Mouse (Mus musculus): ENCODE results near the gene Nxn. TPM values are rescaled to one million over a fixed set of nuclear protein-coding genes. Genes with fewer than 3 reads are reported as not detected.

Gene Nxn
- total and polyA plus RNA-seq, 2 experiments from 2014 or later = 10.6 to 50.7 TPM

DNA sequence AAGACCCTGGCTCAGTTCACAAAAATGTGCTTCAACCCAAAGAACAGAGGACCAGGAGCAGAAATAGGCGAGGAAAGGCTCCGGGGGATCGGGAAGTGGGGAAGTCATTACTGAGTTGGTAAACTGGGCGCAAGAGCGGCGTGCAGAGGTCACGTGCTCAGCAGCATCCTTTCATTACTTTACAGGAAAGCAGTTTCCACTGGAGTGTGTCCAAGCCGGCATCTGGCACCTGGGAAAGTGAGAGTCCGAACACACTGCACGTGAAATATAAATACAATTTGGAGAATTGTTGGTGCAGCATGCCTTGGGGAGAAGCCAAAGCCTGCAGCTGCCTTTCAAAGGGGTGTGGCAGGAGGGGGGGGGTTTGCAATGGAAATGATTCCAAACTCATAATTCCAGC lies 2.5 kb upstream of the Nxn start:
- TF ChIP-seq EP300 (IDR thresholded peaks at IDR 0.05; ENCODE audit: low read depth) (no peak), CTCF (IDR thresholded peaks at IDR 0.05; ENCODE audit: low read depth) (no peak)
- H3K9ac ChIP-seq (replicated peaks; ENCODE audit: low read depth, low read length) = no peak overlapping the region
- WGBS = 71% methylated on average over 10 of the region's 10 CpGs
- H3K36me3 ChIP-seq (replicated peaks; ENCODE audit: control insufficient read depth, insufficient read depth, low read length) = no peaks in the 10 kb centered on the region
- no peak overlapping the region for H3K4me3 ChIP-seq (ENCODE audit: low read depth, low read length)
- no peak overlapping the region for H3K27ac ChIP-seq (ENCODE audit: low read depth)
- no peaks in the 10 kb centered on the region for H3K4me1 ChIP-seq (ENCODE audit: control insufficient read depth, insufficient read depth)
- no peaks in the 10 kb centered on the region for H3K9me3 ChIP-seq (replicated peaks; ENCODE audit: control insufficient read depth, low read length)
- ATAC-seq (ENCODE audit: insufficient read depth, low read depth) (no peak), DNase-seq (ENCODE audit: low spot score) (no peak)
- no peaks in the 10 kb centered on the region for H3K27me3 ChIP-seq (ENCODE audit: control insufficient read depth, insufficient read depth, low read length)
- no peak overlapping the region for H3K4me2 ChIP-seq (ENCODE audit: low read depth, low read length)

DNA sequence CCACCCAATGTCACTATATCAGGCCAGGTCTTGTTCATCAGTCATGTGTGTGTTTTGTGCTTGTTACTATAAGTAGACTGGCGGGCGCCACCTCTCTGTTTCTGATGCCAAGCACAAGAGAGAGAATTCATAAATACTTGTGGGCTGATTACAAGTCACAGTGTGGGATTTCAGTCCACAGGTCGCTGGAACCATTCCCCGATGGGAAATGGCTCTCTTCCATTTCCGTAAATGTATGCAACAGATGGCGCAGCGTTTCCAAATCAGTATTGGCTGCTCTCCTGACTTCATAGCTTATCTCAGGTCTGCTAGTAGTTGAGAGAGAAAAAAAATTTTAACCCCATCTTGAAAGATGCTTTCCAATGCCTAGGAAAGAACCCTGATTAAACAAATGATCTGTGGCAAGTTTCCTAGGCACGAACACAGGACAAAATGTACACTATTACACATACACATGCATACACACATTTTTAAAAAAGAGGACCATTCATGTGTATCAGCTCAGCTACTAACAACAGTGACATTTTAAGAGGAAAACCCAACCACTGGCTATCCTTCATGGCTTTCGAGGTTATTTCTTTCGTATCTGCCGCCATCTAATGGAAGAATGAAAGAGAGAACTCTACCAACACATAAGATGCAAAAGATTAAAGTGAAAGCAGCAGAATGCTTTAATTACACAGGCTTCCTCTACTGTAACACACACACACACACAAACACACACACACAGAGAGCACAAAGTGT lies 819 bp upstream of the Nxn start:
- H3K27me3 ChIP-seq (ENCODE audit: control insufficient read depth, insufficient read depth, low read length) = no peaks in the 10 kb centered on the region
- DNase-seq (ENCODE audit: low spot score) = peak; percentile 81
- WGBS = 4% methylated on average over 11 of the region's 11 CpGs
- no peaks in the 10 kb centered on the region for H3K9me3 ChIP-seq (replicated peaks; ENCODE audit: control insufficient read depth, low read length)
- H3K4me3 ChIP-seq (ENCODE audit: low read depth, low read length) = peak overlapping the region; percentile 89
- no peaks in the 10 kb centered on the region for H3K4me1 ChIP-seq (ENCODE audit: control insufficient read depth, insufficient read depth)
- TF ChIP-seq CTCF (IDR thresholded peaks at IDR 0.05; ENCODE audit: low read depth) = peak; percentile 58
- TF ChIP-seq EP300 (IDR thresholded peaks at IDR 0.05; ENCODE audit: low read depth) = no peak
- peak overlapping the region; percentile 71; the same call in 1 of the 2 replicates for H3K9ac ChIP-seq (replicated peaks; ENCODE audit: low read depth, low read length)
- ATAC-seq (ENCODE audit: insufficient read depth, low read depth) = peak; percentile 69
- peak overlapping the region; percentile 100 for H3K4me2 ChIP-seq (ENCODE audit: low read depth, low read length)
- H3K27ac ChIP-seq (ENCODE audit: low read depth) = peak overlapping the region; percentile 80
- no peaks in the 10 kb centered on the region for H3K36me3 ChIP-seq (replicated peaks; ENCODE audit: control insufficient read depth, insufficient read depth, low read length)

DNA sequence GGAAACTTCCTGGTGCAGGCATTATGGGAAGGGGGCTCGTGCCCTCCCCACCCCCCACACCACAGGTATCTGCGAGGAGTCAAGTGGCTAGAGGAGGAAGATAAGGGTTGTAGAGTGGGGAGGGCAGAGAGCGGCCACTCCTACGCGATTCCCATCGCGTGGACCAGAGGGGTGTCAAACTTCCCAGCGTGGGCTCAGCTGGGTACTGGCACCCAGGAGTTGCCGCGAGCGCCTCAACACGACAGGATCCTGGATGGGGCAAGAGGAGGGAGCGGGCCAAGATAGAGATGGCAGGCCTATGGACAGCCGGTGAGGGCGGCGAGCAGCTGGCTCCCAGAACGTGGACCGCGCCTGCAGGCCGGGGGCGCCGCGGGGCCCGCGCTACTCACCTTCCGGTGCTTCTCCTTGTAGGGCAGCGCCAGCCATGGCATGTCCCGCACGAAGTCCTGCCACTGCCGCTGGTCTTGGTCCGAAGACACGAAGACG lies 585 bp downstream of the Nxn start:
- Histone ChIP-seq H3K4me1 (ENCODE audit: control insufficient read depth, insufficient read depth) (no peaks in the 10 kb centered on the region), H3K4me3 (ENCODE audit: low read depth, low read length) (peak overlapping the region; percentile 89), H3K27ac (ENCODE audit: low read depth) (peak overlapping the region; percentile 80), H3K9me3 (replicated peaks; ENCODE audit: control insufficient read depth, low read length) (no peaks in the 10 kb centered on the region), H3K4me2 (ENCODE audit: low read depth, low read length) (peak overlapping the region; percentile 100), H3K27me3 (ENCODE audit: control insufficient read depth, insufficient read depth, low read length) (no peaks in the 10 kb centered on the region), H3K9ac (replicated peaks; ENCODE audit: low read depth, low read length) (peak overlapping the region; percentile 71), H3K36me3 (replicated peaks; ENCODE audit: control insufficient read depth, insufficient read depth, low read length) (no peaks in the 10 kb centered on the region)
- under 1% methylated on average over 33 of the region's 33 CpGs for WGBS
- peak; percentile 42 for ATAC-seq (ENCODE audit: insufficient read depth, low read depth)
- DNase-seq (ENCODE audit: low spot score) = peak; percentile 35
- TF ChIP-seq EP300 (IDR thresholded peaks at IDR 0.05; ENCODE audit: low read depth) (no peak), CTCF (IDR thresholded peaks at IDR 0.05; ENCODE audit: low read depth) (no peak)

DNA sequence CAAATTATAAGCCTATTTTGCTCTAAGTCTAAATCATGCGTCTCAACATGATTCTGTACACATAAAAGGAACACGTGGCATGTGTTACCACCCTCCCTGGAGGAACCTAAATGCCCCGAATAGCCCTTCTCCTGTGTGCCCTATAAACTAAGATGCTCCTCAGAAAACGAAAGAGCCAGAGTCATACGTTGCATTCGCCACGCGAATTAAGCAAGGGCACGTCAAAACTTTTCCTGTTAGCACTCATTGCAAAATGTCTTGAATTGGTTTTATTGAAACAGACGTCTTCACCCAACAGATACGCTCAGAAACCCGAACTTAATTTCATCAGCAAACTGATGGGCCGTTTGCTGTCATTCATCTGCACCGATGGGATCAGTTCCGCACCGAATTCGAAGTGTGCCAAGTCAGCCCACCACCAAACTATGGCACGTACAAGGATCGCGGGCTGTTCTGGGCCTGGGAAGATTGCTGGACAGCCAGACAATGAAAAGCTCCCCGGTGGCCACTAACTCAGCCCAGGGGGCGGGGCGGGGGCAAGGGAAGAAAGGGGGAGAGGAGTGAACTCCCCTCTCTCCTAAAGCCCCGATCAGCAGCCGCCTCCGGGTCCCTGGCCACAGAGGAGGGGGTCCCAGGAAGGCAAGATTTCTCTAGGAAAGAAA lies 1.2 kb downstream of the Nxn start:
- TF ChIP-seq CTCF (IDR thresholded peaks at IDR 0.05; ENCODE audit: low read depth) (no peak), EP300 (IDR thresholded peaks at IDR 0.05; ENCODE audit: low read depth) (no peak)
- 2% methylated on average over 25 of the region's 26 CpGs for WGBS

DNA sequence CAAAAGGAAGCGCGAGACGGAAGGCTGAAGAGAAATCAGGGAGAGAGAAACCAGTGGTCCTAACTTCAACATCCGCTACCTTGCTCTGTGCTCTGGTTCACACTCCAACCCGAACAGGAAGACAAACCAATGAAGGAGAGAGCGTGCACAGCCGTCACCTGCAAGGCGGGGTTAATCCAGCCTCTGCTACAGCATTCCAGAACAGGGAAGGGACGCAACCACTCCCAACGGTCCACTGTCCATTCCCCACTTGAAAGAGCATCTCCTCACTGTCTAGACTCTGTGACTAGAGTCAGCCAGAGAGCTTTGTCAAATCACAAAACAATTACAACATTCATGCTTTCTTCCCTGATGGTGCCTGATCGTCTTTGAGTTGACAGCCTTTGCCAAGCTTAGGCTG lies 5.9 kb downstream of the Nxn start:
- ATAC-seq (ENCODE audit: insufficient read depth, low read depth) = no peak
- no peak overlapping the region for H3K4me3 ChIP-seq (ENCODE audit: low read depth, low read length)
- no peaks in the 10 kb centered on the region for H3K4me1 ChIP-seq (ENCODE audit: control insufficient read depth, insufficient read depth)
- H3K9me3 ChIP-seq (replicated peaks; ENCODE audit: control insufficient read depth, low read length) = no peaks in the 10 kb centered on the region
- whole genome bisulfite sequencing = 87% methylated on average over 11 of the region's 11 CpGs
- H3K27ac ChIP-seq (ENCODE audit: low read depth) = no peak overlapping the region
- TF ChIP-seq EP300 (IDR thresholded peaks at IDR 0.05; ENCODE audit: low read depth) = no peak
- no peak for TF ChIP-seq CTCF (IDR thresholded peaks at IDR 0.05; ENCODE audit: low read depth)
- H3K27me3 ChIP-seq (ENCODE audit: control insufficient read depth, insufficient read depth, low read length) = no peaks in the 10 kb centered on the region
- no peak for DNase-seq (ENCODE audit: low spot score)
- no peak overlapping the region for H3K4me2 ChIP-seq (ENCODE audit: low read depth, low read length)
- H3K36me3 ChIP-seq (replicated peaks; ENCODE audit: control insufficient read depth, insufficient read depth, low read length) = no peaks in the 10 kb centered on the region
- no peak overlapping the region for H3K9ac ChIP-seq (replicated peaks; ENCODE audit: low read depth, low read length)

More for the DNA sequence above, 1.2 kb downstream of the Nxn start:
- peak overlapping the region; percentile 71 for H3K9ac ChIP-seq (replicated peaks; ENCODE audit: low read depth, low read length)
- 0 out of 2 replicates have a peak overlapping the region, but pooled peaks have one; percentile 80 for H3K27ac ChIP-seq (ENCODE audit: low read depth)
- H3K27me3 ChIP-seq (ENCODE audit: control insufficient read depth, insufficient read depth, low read length) = no peaks in the 10 kb centered on the region
- peak overlapping the region; percentile 100 for H3K4me2 ChIP-seq (ENCODE audit: low read depth, low read length)
- ATAC-seq (ENCODE audit: insufficient read depth, low read depth) (no peak), DNase-seq (ENCODE audit: low spot score) (peak; percentile 26)
- no peaks in the 10 kb centered on the region for H3K36me3 ChIP-seq (replicated peaks; ENCODE audit: control insufficient read depth, insufficient read depth, low read length)
- H3K9me3 ChIP-seq (replicated peaks; ENCODE audit: control insufficient read depth, low read length) = no peaks in the 10 kb centered on the region
- H3K4me1 ChIP-seq (ENCODE audit: control insufficient read depth, insufficient read depth) = no peaks in the 10 kb centered on the region
- peak overlapping the region; percentile 89 for H3K4me3 ChIP-seq (ENCODE audit: low read depth, low read length)

All from heart, postnatal 0 days (tissue).